Mouse (Mus musculus) cerebellum, adult 2 months (tissue): ENCODE measurements around the gene Tspan12.

Experiments used
- CTCF ChIP-seq: fragments of 200-500 bp; IDR thresholded peaks from 2 replicates; pipeline ENCODE4 v1.5.1; 2011; ENCODE audit warnings: low read depth, mild to moderate bottlenecking, control low read depth, low read length, moderate library complexity, borderline replicate concordance; ENCODE audit not compliant: insufficient read depth
- POLR2A ChIP-seq: fragments of 200-500 bp; IDR thresholded peaks from 2 replicates; pipeline ENCODE4 v1.6.1; 2011; ENCODE audit warnings: low read length, control low read depth, borderline replicate concordance; ENCODE audit not compliant: insufficient read depth

DNA sequence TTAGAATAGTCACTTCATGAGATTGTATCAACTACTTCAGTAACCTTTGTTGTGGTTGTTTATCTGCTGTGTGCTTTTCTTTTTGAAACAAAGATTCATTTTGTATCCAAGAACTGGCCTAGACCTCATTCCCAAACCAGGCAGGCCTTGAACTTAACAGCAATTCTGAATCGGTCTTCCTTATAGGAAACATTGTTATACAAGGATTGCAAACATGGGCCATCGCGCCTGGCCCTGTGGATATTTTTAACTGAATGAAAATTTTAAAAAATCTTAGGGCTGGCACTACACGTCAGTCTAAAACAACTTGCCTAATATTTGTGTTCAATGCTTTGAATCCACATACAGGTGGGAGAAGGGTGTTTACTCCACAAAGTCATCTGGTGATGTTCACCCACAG lies 3.5 kb downstream of the Tspan12 start:
- no peak for TF ChIP-seq CTCF
- TF ChIP-seq POLR2A = no peak
